Mouse (Mus musculus) midbrain, embryonic 10.5 days (tissue): ENCODE measurements around the gene Mlf2. TPM values are rescaled to one million over a fixed set of nuclear protein-coding genes. Genes with fewer than 3 reads are reported as not detected.

Experiments
- DNase-seq: peaks from one replicate; pipeline ENCODE4 v3.0.0-alpha.2; 2017; ENCODE audit warnings: low spot score
- H3K27ac ChIP-seq: fragments of 300-500 bp; sonication (generic); replicated peaks from 2 replicates; pipeline ENCODE4 v1.5.1; 2016; ENCODE audit warnings: mild to moderate bottlenecking
- H3K27me3 ChIP-seq: fragments of 300-500 bp; sonication (generic); 2 replicates; pipeline ENCODE4 v1.6.1; 2016; ENCODE audit warnings: low read depth, mild to moderate bottlenecking; ENCODE audit not compliant: poor library complexity, severe bottlenecking
- H3K36me3 ChIP-seq: fragments of 300-500 bp; sonication (generic); 2 replicates; pipeline ENCODE4 v1.6.1; 2016; ENCODE audit warnings: mild to moderate bottlenecking, moderate library complexity
- H3K4me1 ChIP-seq: fragments of 300-500 bp; sonication (generic); 2 replicates; pipeline ENCODE4 v1.6.1; 2016
- H3K4me3 ChIP-seq: fragments of 300-500 bp; sonication (generic); 2 replicates; pipeline ENCODE4 v1.5.1; 2016; ENCODE audit warnings: mild to moderate bottlenecking, moderate library complexity
- H3K9me3 ChIP-seq: fragments of 300-500 bp; sonication (generic); replicated peaks from 2 replicates; pipeline ENCODE4 v1.6.1; 2016; ENCODE audit warnings: mild to moderate bottlenecking
- WGBS: fragments of 180-500 bp; shearing (Covaris S2); methylation state at CpG from one replicate; pipeline ENCODE4 v1.1.7; 2016; 5-methylcytosine and 5-hydroxymethylcytosine counted together
- polyA plus RNA-seq: library from polyadenylated mRNA; unstranded; fragments of >200 nt; fragmentation: Nextera tagmentation; extraction: Ambion mirVana; gene quantifications from 2 replicates; pipeline ENCODE4 v1.2.1, GENCODE M21; 2016

The Mlf2 gene
- polyA plus RNA-seq, 1 experiment from 2014 or later = 428 TPM

- H3K9me3 ChIP-seq = no peaks in the 10 kb centered on the region
- peak; percentile 16 for DNase-seq
- H3K36me3 ChIP-seq = no peaks in the 10 kb centered on the region
- H3K27me3 ChIP-seq = no peaks in the 10 kb centered on the region
- WGBS = 56% methylated on average over 10 of the region's 10 CpGs
- no peak overlapping the region for H3K4me3 ChIP-seq
- peaks cover 38% of the 10 kb centered on the region for H3K4me1 ChIP-seq
- peak overlapping the region; percentile 0; the same call in 1 of the 2 replicates for H3K27ac ChIP-seq
Observed at GRCm38 (mm10) chr6:124900801-124901480, 30.2 kb upstream of the Mlf2 start.

GRCm38 (mm10) chr6:124901851-124902250 lies 29.3 kb upstream of the Mlf2 start:
- Histone ChIP-seq H3K4me1 (peaks cover 38% of the 10 kb centered on the region), H3K36me3 (no peaks in the 10 kb centered on the region), H3K27me3 (peaks cover 4% of the 10 kb centered on the region; the same call in 1 of the 2 replicates), H3K9me3 (no peaks in the 10 kb centered on the region), H3K4me3 (no peak overlapping the region), H3K27ac (no peak overlapping the region; the same call in 1 of the 2 replicates)
- DNase-seq = no peak

- Histone ChIP-seq H3K36me3 (no peaks in the 10 kb centered on the region), H3K4me3 (peak overlapping the region; percentile 63), H3K27me3 (peaks cover 12% of the 10 kb centered on the region), H3K4me1 (peaks cover 38% of the 10 kb centered on the region), H3K9me3 (no peaks in the 10 kb centered on the region), H3K27ac (peak overlapping the region; percentile 98)
- DNase-seq = peak; percentile 96
- WGBS = under 1% methylated on average over 23 of the region's 23 CpGs
Observed at GRCm38 (mm10) chr6:124903580-124904151, 27.5 kb upstream of the Mlf2 start.

- Histone ChIP-seq H3K27ac (peak overlapping the region; percentile 98), H3K36me3 (no peaks in the 10 kb centered on the region), H3K27me3 (peaks cover 19% of the 10 kb centered on the region), H3K9me3 (no peaks in the 10 kb centered on the region), H3K4me1 (peaks cover 38% of the 10 kb centered on the region), H3K4me3 (peak overlapping the region; percentile 63)
- WGBS = 6% methylated on average over 24 of the region's 24 CpGs
- peak; percentile 84 for DNase-seq
Observed at GRCm38 (mm10) chr6:124904161-124904981, 26.8 kb upstream of the Mlf2 start.

GRCm38 (mm10) chr6:124904991-124905860 lies 26.0 kb upstream of the Mlf2 start:
- Histone ChIP-seq H3K4me3 (peak overlapping the region; percentile 63), H3K27ac (peak overlapping the region; percentile 98), H3K27me3 (peaks cover 28% of the 10 kb centered on the region), H3K36me3 (no peaks in the 10 kb centered on the region), H3K4me1 (peaks cover 43% of the 10 kb centered on the region), H3K9me3 (no peaks in the 10 kb centered on the region)
- DNase-seq = peak; percentile 33
- WGBS = 30% methylated on average over 14 of the region's 16 CpGs

GRCm38 (mm10) chr6:124907767-124908166 lies 23.4 kb upstream of the Mlf2 start:
- no peak overlapping the region for H3K4me3 ChIP-seq
- no peak overlapping the region for H3K27ac ChIP-seq
- WGBS = 83% methylated on average over 1 of the region's 1 CpGs
- H3K27me3 ChIP-seq = peaks cover 53% of the 10 kb centered on the region
- peaks cover 5% of the 10 kb centered on the region for H3K36me3 ChIP-seq
- no peak for DNase-seq
- H3K9me3 ChIP-seq = no peaks in the 10 kb centered on the region
- peaks cover 52% of the 10 kb centered on the region for H3K4me1 ChIP-seq

- peak overlapping the region; percentile 80 for H3K27ac ChIP-seq
- H3K36me3 ChIP-seq = peaks cover 27% of the 10 kb centered on the region
- peaks cover 54% of the 10 kb centered on the region for H3K27me3 ChIP-seq
- peak; percentile 48 for DNase-seq
- H3K9me3 ChIP-seq = no peaks in the 10 kb centered on the region
- WGBS = 3% methylated on average over 32 of the region's 32 CpGs
- H3K4me1 ChIP-seq = peaks cover 54% of the 10 kb centered on the region
- peak overlapping the region; percentile 45 for H3K4me3 ChIP-seq
Observed at GRCm38 (mm10) chr6:124910032-124910431, 21.2 kb upstream of the Mlf2 start.

GRCm38 (mm10) chr6:124911533-124912218 lies 19.5 kb upstream of the Mlf2 start, which contains the start of gene Lag3:
Gene Lag3, minus strand, starts transcription at chr6:124911705.
- DNase-seq = peak; percentile 23
- Histone ChIP-seq H3K27ac (peak within 1 kb of the TSS; percentile 80), H3K4me1 (peaks cover 63% of the 10 kb centered on the region), H3K27me3 (peaks cover 50% of the 10 kb centered on the region), H3K36me3 (peaks cover 31% of the 10 kb centered on the region), H3K9me3 (no peaks in the 10 kb centered on the region), H3K4me3 (peak within 1 kb of the TSS; percentile 16; the same call in 1 of the 2 replicates)
- WGBS = 21% methylated on average over 13 of the region's 13 CpGs

GRCm38 (mm10) chr6:124913214-124913613 lies 18.0 kb upstream of the Mlf2 start:
- Histone ChIP-seq H3K9me3 (no peaks in the 10 kb centered on the region), H3K4me1 (peaks cover 71% of the 10 kb centered on the region), H3K4me3 (0 out of 2 replicates have a peak overlapping the region, but pooled peaks have one; percentile 25), H3K36me3 (peaks cover 31% of the 10 kb centered on the region), H3K27ac (no peak overlapping the region; the same call in 1 of the 2 replicates), H3K27me3 (peaks cover 46% of the 10 kb centered on the region)
- peak; percentile 25 for DNase-seq
- 71% methylated on average over 6 of the region's 6 CpGs for WGBS

GRCm38 (mm10) chr6:124913721-124914285 lies 17.4 kb upstream of the Mlf2 start:
- Histone ChIP-seq H3K9me3 (no peaks in the 10 kb centered on the region), H3K27ac (peak overlapping the region; percentile 99), H3K4me1 (peaks cover 77% of the 10 kb centered on the region), H3K4me3 (peak overlapping the region; percentile 25; the same call in 1 of the 2 replicates), H3K36me3 (peaks cover 31% of the 10 kb centered on the region), H3K27me3 (peaks cover 40% of the 10 kb centered on the region)
- DNase-seq = peak; percentile 24
- WGBS = 57% methylated on average over 14 of the region's 14 CpGs

- no peak for DNase-seq
- 79% methylated on average over 7 of the region's 7 CpGs for WGBS
- Histone ChIP-seq H3K4me1 (peaks cover 83% of the 10 kb centered on the region), H3K36me3 (peaks cover 31% of the 10 kb centered on the region), H3K4me3 (peak overlapping the region; percentile 90), H3K27me3 (peaks cover 33% of the 10 kb centered on the region), H3K9me3 (no peaks in the 10 kb centered on the region), H3K27ac (peak overlapping the region; percentile 99)
Observed at GRCm38 (mm10) chr6:124914511-124914910, 16.7 kb upstream of the Mlf2 start.
